Mouse (Mus musculus) thymus, postnatal 36 days (tissue): ENCODE measurements around the gene Chd2.
"Not testable (repeated sequence)": the region's sequence is repeated elsewhere in the genome, so short reads cannot be mapped to it uniquely, and the experiment has no call there.

Source experiments
- DNase-seq, 2 experiments: peaks; one replicate each; pipeline ENCODE4 v3.0.0; 2022; ENCODE audit warnings: mixed read lengths in 2 of 2

The Chd2 gene

DNA sequence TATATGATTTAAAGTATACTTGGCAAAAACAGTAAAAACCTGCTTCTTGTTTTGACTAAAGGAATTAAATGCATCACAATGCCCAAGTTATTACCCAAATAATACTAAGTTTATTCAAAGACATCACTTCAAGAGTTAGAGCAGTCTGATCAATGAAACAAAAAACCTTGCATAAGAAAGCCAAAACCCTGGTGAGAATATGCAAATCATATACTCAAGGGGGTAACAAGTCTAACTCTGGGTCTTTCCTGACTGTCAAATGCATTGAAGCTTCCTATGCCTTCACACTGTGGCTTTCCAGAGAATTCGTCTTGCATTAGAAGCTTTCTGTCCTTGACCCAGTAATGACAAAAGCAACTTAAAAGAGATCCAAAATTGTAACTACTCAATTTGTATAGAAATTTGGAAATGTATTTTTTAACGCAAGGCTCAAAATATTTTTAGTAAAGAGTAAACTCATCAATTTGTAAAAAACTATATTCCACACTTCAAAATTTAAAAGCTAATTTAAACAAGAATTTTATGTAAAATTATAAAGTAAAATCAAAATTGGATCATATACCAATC is 2.4 kb downstream of the Chd2 start:
- DNase-seq, result no peak

DNA sequence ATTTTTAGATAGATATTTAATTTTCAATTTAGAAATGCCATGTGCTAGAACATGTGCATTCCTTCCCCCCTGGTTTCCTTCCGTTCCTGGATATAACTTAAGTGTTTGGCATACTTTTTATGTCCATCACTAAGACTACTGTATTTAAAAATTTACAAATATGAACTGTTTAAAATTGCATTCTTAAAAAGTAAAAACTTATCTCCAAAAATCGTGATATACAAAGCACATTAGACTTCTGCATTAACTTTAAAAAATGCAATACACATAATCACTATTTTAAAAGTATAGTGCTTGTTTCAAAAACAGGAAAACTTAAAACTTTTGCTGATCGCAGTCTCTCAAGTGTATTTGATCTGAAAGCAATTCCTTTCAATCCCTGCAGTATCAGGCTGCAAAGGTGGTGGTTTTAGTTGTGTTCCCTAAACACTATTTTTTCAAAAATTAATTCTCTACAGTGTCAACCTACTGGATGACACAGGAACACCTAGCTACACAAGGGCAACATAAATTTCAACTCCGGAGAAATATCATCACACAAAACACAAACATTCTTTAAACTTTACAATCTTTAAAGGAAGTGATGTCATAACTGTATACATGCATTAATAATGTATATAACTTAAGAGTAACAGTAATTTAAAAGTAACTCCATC is 3.1 kb downstream of the Chd2 start:
- no peak for DNase-seq

DNA sequence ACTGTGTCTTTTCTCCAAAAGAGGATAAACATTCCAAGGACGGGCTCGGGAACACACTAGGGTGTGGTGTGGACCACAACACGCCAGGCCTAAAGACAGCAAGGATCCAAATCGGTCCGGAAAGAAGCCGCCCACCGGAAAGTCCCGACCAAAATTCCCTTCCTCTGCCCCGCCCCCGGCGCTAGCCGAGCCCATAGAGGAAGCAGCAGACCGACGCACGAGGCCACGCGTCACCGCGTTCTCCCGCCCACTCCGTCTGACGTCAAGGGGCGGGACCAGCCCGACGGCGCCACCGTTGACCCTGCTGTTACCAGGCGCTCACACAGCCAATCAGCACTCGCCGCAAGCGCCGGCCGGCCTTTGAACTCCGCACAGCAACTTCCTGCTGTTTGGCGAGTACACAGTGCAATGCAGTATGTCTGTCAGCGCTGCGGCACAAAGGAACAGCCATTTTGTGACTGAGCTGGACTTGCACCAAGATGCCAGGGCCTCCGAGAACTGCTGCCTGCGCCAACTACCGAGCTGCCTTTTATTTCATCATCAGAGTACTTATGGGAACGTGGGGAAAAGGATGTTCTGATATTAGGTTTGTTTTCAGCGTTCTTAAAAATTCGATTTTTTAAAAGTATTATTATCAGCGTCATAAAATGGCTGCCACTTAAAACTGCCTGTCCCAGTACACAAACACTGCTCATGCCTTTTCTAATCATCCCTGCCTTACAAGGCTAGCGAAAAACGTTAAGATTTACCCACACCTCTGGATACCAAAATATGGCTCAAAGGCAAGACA is 3.8 kb downstream of the Chd2 start:
- peak; percentile 100 for DNase-seq

DNA sequence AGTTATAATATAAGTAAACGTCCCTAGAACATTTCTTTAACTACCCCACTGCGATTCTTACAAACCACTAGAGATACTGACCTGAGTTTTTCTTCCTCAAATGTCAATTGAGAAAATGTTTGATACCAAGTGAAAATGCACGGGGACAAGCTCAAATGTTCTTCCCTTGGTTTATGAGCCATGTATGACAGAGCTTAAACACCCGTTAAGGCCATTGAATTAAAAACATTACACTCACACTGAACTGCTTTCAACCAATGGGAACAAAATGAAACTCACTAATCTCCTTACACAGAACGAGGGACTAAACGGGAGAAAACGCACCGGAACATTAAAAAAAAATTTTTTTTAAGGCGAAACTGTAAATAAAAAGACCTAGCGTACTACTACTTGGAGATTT is 4.4 kb downstream of the Chd2 start:
- no peak for DNase-seq

DNA sequence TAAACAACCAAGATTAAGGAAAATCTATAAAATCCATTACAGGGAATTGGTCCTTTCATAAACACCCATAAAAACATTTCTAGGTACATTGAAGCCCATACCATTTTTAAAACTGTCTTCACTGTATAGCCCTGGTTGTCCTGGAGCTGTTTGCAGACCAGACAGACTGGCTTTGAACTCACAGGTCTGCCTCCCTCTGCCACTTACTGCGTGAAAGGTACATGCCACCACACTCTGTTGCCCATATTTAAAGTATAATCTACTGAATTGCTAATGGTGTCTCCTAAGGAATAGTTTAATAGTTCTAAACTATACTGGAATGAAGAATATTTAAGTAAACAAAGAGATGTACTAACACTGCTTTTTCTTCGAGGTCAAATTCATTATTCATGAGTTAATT is 5.1 kb downstream of the Chd2 start:
- DNase-seq, result no peak

DNA sequence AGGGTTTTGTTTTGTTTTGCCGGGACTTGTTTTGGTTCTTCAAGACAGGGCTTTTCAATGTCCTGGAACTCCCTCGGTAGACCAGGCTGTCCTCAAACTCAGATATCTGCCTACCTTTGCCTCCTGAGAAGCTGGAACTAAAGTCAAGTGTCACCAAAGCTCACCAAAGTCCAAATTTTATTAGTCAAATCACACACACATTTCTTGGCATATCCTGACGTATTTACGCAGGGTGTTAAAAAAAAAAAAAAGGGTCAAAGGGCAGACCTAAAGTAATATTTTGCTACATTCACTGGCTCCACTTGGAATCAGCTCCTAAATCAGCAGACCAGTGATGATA is 5.8 kb downstream of the Chd2 start:
- no peak for DNase-seq

DNA sequence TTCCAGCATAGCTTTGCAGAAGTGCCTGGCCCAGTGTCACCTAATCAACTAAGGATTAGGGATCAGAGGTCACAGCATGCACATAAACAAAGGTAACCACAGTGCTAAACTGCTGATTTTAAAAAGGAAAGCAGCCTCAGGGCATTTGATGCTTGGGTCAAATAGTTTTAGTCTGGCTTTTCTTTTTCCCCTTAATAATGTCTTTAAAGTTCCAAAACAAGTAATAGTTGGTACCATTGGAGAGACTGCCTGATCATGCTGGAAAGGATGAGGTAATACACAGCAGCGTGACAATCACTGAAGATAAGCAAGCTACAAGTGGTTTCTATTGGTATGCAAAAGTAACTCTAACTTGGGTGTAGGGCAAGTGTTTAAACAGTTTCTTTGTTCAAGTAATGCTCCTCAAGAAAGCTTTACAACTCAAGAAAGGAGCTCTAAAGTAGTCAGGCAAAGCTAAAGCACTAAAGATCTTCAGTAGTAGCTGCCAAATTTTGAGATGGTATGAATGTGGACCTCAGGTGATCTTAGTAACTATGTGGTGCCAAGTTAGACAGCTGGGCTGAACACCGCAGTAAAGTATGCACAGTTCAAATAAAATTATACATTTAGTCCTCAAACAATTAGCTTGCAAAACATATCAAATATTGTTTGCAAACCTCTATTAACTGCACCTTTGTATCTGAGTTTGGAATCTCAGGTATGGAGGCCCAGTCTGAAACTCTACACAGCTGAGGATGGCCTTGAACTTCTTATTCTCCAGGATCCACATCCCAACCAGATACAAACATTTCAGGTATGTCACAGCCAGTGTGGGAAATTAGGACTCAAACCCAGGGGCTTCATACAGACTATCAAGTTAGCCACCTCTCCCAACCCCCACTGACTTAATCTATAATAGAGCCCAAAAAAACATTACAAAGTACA is 6.4 kb downstream of the Chd2 start:
- DNase-seq, result no peak

DNA sequence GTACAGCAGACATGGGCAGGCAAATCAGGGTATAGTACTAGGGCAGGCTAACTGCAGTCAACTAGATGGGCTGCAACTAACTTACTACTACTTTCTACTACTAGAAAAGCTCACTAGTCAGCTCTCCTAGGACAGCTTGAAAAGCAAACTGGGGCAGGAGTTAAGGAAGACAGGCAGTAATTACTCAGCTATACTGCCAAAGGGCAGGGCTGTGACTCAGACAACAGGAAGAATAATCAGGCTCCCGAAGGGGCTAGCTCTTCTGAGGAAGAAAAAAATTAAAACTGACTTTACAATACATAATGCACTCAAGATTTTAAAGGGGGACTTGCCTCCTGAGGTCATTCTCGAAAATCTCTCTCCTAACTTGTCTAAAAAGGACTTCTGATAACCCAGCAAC is 8.2 kb downstream of the Chd2 start:
- no peak for DNase-seq

DNA sequence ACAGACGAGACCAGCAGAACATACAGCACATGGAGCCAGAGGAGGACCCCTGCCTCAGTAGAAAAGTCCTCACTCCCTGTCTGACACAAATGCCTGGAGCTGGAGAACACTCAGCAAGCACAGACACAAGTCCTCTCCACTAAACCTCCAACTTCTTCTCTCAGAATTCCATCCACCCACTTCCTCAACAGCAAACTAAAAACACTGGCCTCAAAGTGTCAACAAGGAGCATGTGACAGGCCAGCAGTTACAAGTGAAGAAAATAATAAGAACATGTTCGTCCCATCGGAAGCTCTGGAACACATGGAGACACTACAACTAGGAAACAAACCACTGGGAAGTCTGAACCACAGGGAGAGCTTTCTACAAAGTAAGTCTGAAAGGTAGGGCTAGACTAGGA is 8.7 kb downstream of the Chd2 start:
- DNase-seq, result no peak

DNA sequence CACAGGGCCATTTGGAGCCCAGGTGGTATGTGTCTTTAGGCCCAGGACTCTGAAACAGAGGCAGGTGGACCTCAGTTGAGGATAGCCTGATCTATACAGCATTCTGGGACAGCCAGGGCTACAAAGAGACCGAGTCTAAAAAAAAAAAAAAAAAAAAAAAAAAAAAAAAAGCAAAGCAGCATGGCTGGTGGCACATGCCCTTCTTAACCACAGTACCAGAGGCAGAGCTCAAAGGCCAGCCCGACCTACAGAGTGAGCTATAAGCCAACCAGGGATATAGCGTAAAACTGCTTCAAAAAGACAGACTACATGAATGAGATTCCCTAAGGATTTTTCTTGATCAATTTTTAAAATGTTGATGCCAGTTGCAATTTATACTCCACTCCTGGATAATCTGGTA is 9.5 kb downstream of the Chd2 start:
- no peak for DNase-seq

DNA sequence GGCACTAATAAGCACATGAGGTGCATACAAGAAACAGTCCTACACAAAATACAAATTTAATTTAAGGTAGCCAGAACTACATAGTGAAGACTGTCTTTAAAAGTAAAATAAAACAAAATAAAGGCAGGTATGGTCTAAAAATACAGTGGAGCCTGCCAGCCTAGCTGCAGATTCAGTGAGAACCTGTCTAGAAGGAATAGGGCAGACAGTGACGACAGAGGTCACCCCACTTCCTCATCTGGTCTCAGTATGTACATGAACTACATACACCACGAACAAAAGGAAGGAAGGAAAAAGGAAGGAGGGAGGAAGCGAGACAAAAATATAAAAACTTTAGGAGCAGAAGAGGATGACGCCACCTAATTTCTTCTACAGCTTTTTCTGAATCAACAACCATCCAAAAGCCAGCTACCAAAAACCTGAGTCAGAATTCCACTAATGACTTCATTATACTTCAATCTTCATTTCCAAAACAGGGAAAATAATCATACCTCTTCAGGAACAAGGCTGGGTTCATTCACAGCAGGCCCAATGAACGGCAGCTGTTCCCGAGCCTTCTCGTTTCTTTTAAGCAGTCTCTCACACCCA is 10.0 kb downstream of the Chd2 start:
- DNase-seq, result no peak

DNA sequence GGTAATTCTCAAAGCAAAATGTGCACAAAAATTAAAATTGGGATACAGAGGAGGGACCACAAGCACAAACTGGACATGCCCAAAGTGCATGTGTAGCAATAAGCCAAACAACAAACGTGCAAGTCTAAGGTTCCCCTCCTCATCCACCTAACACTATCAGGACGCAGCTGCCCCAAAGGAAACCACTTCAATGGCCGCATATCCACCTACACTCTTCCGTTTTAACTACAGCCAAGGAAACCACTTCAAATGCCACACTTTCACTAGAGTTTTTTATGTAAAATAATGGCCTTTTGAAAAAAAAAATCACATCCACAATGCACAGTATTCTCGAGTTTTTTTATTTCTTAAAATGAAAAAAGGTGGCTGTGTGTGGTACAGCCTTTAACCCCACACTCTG is 10.8 kb downstream of the Chd2 start:
- DNase-seq, result no peak

DNA sequence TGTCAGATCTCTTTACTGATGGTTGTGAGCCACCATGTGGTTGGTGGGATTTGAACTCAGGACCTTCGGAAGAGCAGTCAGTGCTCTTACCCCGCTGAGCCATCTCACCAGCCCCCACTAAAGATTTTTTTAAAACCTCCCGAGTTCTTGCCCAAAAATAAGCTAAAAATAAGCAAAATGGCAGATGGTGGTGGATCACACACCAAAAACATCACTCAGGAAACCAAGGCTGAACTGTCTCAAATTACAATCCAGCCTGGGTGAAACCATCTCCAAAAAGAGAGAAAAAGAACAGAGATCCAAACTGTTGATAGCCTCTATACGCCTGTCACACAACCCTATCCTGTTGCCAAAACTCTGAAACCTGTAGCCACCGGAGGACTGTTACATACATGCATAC is 11.5 kb downstream of the Chd2 start:
- no peak for DNase-seq

DNA sequence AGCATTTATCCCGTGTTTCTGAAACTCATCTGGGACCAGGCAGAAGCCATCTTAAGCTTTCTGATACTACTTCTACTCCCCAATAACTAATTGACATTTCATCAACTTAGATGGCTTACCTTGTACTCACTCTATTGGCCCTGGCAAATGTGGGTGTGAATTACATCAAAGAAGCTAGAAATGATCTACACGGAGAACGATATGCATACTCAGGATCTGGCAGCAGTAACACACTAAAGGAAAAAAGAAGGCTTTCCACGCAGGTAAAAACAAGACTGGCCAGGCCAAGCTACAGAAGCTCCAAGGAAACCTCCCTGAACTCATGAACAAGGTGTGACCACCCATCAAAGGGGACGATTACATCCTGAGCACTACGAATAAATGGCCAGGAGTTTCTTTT is 12.4 kb downstream of the Chd2 start:
- DNase-seq, result no peak

DNA sequence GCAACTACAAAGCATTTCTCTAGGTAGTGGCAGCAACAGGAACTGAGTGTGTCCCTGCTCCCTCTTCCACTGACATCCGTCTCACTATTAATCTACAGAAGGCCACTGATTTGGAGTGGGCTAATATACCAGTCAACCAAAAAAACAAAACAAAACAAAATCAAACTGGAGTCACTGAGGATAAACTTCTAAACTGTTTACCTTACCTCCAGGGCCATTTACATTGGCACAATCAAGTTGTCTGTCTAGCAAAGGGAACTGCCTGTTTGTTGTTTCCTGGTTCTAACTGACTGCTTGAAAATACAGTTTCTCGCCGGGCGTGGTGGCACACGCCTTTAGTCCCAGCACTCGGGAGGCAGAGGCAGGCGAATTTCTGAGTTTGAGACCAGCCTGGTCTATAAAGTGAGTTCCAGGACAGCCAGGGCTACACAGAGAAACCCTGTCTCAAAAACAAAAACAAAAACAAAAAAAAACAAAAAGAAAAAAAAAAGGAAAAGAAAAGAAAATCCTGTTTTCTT is 13.2 kb downstream of the Chd2 start:
- not testable (repeated sequence) for DNase-seq

DNA sequence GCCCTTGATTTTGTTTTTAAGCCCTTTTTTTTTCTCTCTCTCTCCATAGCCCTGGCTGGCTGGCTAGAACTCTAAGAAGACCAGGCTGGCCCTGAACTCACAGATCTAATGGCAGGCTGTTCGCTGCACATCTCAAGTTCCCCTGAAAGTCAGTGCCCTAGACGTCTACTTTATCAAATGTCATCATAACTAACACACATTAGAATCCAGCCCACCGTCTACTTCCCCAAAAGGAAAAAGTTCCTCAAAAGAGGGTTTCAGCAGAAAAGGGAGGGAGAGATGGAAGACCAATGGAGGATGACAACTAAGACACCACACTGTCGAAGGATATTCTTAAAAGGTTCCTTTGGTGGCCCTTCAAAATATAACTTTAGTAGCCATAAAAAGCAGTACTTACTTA is 14.4 kb downstream of the Chd2 start:
- no peak for DNase-seq

DNA sequence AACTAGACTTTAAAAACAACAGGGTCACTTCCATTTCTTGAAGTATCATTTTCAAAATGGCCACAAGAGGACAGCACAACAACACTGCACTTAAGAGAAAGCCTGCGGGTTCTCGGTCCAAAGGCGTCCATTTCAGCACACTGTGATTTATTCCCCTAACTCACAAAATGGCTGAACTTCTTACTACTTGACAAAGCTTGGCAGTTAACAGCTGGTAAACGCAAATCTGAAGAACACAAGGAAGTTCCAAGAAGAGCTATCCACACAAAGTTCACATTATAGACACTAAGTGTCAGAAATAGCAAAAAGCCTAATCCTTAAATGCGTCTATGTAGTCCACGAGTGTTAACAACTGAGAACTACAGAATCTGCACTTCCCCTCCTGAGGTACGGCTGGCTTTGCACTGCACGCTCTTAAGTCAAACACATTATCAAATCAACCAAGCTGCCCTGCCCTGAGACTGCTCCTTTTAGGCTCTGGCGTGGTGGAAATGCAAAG is 17.1 kb downstream of the Chd2 start:
- DNase-seq, result peak; percentile 26 to 36

DNA sequence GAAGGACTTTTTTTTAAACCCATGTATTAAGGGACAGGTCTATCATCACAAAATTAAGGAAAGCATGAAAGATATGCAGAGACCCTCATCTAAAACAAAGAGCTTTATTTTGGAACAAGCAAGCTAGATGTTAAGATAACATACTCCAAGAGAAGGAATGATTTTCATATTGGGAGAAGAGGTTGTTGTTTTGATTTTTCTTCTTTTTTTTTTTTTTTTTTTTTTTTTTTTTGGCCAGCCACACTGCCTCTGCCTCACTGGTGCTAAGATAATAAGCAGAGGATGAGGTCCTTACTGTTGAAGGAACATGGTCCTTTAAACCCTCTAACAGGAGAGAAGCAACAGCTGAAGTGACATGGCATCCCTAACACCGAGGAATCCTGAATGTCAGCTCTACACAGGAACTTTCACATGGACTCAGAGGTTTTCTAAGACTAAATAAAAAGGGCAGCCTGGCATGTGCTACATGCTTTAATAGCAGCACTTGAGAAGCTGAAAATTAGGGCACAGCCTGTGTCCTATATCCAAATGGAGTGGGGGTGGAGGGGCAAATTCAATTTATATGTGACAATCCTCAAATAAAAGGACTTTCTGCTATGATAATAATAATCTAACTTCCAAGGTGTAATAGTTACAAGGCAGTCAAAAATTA is 17.9 kb downstream of the Chd2 start:
- DNase-seq, result no peak

DNA sequence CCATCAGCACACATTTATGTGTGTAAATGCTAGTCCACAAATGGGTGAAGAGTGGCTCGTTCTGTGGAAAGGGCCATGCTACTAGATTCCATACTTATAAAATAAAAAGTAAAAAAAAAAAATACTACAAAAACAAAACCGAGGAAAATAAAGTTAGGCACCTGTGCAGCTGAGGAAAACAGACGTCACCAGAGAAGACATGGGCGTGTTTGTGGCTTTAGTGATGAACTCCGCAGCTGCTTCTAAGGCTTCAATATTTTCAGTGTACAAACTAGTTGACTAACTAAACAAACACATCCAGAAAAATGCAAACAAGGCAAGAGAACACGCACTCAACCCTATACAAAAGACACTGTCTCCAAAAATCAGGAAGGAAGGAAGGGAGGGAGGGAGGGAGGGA is 18.4 kb downstream of the Chd2 start:
- DNase-seq, result peak in 1 of 2 experiments; percentile 45

DNA sequence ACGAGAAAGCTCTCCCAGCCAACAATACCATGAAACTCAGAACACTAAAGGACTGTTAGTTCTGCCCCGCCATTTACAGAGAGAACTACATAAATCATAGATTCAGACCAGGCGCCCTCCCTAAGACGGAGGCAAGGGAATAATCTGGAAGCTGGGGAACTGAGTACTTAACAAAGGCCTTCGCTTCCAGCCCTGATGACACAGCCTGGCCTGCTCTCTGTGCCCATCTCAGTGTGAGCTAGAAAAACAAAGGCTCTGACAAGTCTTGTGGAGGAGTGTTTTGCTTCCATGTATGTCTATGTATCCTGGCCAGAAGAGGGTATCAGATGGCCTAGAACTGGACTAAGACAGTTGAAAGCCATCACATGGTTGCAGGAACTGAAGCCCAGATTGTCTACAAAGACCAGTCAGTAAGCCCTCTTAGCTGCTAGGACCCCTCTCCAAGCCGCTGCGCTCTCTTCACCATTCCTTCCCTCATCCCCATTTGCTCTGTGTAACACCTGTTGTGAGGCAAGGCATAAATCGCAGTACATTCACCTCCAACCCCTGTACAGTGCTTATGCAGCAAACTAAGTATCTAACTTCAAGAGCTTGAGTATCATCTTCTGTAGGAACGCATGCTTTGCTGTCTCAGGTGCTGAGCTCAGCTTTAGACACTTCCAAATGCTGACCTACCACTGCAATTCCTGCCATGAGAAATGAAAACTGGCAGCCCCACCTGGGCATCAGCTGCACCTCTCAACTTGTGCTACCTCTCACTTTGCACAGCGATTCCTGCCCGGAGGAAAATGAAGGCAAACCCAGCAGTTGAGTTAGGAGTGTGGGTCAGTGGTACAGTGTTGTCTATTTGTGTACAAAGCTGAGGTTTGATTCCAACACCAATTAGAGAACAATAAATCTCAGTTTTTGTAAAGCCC is 20.1 kb downstream of the Chd2 start:
- DNase-seq, result no peak

DNA sequence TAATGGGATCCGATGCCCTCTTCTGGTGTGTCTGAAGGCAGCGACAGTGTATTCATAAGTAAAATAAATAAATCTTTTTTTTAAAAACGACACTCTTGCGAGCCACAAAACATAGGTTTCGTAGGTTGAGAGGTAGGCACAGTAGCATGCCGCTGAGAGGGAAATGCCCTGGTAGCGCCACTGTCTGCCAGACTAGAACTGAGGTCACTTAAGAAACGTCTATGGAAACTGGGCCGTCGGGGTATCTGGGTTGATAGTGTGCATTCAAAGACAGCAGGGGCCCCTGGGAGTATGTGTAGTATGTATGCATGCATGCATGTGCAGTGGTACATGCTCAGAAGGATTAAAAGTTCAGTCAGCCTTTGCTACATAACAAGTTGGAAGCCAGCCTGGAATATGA is 21.4 kb downstream of the Chd2 start:
- DNase-seq, result no peak
